Mouse (Mus musculus) bone marrow macrophage, adult 2 months (primary cell): ENCODE data around the gene Rara.

ENCODE experiments used
- CTCF ChIP-seq: IDR thresholded peaks from 2 replicates; pipeline ENCODE4 v1.5.1; 2012; ENCODE audit warnings: low read depth, mild to moderate bottlenecking, low read length, moderate library complexity
- POLR2A ChIP-seq: IDR thresholded peaks from 2 replicates; pipeline ENCODE4 v1.6.1; 2012; ENCODE audit warnings: mild to moderate bottlenecking, low read depth, low read length, borderline replicate concordance

DNA sequence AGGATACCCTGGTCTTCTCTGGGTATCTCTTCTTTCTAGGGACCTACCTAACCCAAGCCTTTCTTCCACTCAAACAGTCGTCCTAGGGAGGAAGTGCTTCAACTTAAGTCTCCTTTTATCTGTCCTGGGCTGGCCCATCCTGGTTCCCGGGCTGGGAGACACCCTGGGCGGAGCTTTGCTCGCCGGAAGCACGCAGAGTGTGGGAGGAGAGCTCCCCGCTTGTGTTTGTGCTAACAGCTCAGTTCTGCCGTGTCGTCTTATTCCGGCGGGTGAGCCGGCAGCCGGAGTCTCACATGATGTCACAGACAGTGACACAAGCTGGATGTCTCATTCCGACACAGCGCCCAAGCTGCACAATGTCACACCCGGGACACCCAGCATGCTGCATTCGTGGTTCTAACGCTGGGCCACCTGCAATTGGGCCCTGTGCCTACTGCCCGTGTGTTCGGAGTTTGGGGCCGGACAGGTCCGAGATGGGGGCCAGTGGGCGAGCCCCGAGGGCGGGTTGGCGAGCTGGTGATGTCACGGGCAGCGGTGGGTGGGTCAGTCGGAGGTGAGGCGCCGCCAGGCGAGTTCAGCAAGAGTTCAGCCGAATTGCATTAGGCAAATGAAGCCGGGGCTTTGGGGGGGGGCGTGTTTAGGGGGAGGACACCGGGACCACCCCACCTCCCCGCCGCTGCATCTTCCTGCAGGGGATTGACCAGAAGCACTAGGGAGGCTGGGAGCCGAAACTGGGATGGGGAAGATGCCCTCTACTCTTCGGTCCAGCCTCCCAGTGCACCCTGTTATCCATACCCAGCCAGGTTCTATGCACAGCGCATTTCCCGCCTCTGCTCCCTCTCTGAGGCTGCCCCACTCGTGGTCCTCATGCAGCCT is 32.1 kb downstream of the Rara start:
- TF ChIP-seq CTCF (no peak), POLR2A (no peak)
